Mouse (Mus musculus): ENCODE measurements around the gene Cacna1c. TPM values are rescaled to one million over a fixed set of nuclear protein-coding genes. Genes with fewer than 3 reads are reported as not detected.

The Cacna1c gene
- polyA plus RNA-seq, 1 experiment, result not detected

DNA sequence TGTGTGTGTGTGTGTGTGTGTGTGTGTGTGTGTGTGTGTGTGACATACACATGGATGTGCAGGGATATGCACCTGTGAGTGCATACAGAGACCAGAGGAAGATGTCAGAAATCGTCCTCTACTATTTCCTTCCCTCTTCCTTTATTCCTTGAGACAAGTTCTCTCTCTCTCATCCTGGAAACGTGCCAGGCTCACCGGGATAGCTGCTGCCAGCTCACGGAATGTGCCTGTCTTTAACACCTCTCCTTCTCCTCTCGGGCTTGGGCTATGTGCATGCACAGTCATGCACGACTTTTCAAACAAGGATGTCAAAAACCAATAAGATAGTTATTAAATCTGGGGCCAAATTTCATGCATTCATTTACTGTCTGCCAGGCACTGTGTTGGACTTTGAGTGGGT, 8.6 kb downstream of the Cacna1c start:
- TF ChIP-seq GATA1 (IDR thresholded peaks at IDR 0.05; ENCODE audit: low read length), result no peak

DNA sequence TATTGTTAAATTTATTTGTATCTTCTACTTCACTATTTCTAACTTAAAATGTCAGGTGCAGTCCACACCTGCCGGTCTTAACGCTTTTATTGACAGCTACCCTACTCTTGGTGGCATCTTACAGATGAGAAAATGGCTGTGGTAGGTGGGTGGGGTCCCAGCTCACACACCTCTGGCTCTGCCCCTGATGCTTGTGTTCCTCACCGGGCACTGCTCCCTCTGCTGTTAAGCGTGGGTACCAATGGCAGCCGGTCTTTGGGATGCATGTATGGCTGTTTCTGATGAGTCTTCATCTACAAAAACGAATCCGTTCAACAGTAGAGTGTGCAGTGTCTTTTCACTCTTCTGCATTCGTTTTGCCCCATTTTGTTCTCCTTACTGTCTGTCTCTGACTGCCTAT, 9.6 kb downstream of the Cacna1c start:
- TF ChIP-seq GATA1 (IDR thresholded peaks at IDR 0.05; ENCODE audit: low read length), result no peak

GRCm38 (mm10) chr6:119183781-119184180, 12.4 kb downstream of the Cacna1c start:
- TF ChIP-seq GATA1 (IDR thresholded peaks at IDR 0.05; ENCODE audit: low read length), result no peak

GRCm38 (mm10) chr6:119182211-119182610, 14.0 kb downstream of the Cacna1c start:
- no peak for TF ChIP-seq GATA1 (IDR thresholded peaks at IDR 0.05; ENCODE audit: low read length)

GRCm38 (mm10) chr6:119180188-119180587, 16.0 kb downstream of the Cacna1c start:
- TF ChIP-seq GATA1 (IDR thresholded peaks at IDR 0.05; ENCODE audit: low read length), result no peak

- no peak for TF ChIP-seq GATA1 (IDR thresholded peaks at IDR 0.05; ENCODE audit: low read length)
Measured at GRCm38 (mm10) chr6:119177101-119177500, 19.1 kb downstream of the Cacna1c start.

GRCm38 (mm10) chr6:119176103-119176502, 20.1 kb downstream of the Cacna1c start:
- no peak for TF ChIP-seq GATA1 (IDR thresholded peaks at IDR 0.05; ENCODE audit: low read length)

DNA sequence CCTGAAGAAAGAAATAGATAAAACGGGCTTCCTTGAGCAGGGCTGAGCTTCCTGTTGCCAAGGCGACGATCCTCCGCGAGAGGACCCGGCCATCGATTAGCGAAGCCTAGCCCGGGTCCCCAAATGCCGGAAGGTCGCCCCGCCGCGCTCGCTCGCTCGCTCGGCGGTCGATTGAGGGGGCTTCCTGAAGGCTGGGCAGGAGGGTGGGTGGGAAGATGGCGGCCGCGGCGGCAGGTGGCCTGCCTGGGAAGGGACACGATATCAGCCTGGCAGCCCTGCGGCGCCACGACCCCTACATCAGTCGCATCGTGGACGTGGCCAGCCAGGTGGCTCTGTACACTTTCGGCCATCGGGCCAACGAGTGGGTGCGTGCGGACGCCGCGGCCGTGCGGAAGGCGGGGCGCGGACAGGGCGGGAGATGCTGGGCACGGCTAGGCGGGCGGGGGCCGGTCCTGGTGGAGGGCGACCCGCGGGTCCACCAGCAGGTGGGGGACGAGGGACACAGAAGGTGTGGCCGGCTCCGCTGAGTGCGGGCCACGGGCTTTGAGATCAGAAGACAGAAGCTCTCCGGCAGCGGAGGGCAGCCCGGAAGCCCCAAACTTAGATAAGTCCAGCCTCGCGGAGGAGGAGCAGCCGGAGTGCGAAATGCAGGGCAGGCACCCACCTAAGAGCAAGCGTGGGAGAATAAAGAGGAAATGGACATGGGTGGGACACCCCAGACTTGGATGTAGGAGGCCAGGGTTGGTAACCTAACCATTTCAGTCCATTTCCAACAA, 21.0 kb downstream of the Cacna1c start, which contains the start of gene Dcp1b:
Dcp1b (plus strand) TSS at position 176 of the 776 bp plus-strand sequence.
- no peak for TF ChIP-seq GATA1 (IDR thresholded peaks at IDR 0.05; ENCODE audit: low read length)

DNA sequence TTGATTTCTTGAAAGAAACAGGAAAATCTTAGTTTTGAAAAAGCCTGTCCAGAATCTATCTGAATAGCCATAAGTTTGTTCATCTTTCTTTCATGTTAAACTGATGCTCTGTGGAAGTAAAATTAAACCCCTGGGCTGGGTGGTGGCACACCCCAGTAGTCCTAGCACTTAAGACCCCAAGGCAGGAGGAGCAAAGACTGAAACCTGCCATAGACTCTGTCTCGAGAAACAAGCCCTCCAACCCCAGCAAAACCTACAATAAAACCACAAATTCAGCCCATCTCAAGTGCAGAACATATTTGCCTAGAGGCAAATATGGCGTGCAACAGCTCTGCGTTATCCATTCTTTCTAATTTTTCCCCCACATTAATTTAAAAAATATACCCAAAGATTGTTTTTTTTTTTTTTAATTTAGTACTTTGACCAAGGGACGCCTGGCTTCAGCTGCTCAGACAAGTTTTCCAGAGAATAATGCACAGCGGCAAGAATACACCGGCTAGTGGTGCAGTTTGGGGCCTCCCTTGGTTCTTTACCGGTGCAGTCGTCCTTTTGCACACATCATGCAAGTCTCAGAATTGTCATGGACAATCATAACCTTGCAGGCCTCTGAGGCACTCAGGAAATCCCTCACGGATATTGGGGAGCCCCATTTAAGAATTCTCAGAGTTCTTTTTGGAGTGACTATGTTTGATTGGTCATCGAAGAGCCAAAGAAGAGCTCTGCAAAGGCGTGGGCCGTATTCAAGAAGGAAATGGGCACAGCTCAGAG, 21.7 kb downstream of the Cacna1c start:
- TF ChIP-seq GATA1 (IDR thresholded peaks at IDR 0.05; ENCODE audit: low read length), result no peak

GRCm38 (mm10) chr6:119165677-119166076, 30.5 kb downstream of the Cacna1c start:
- TF ChIP-seq GATA1 (IDR thresholded peaks at IDR 0.05; ENCODE audit: low read length), result no peak

DNA sequence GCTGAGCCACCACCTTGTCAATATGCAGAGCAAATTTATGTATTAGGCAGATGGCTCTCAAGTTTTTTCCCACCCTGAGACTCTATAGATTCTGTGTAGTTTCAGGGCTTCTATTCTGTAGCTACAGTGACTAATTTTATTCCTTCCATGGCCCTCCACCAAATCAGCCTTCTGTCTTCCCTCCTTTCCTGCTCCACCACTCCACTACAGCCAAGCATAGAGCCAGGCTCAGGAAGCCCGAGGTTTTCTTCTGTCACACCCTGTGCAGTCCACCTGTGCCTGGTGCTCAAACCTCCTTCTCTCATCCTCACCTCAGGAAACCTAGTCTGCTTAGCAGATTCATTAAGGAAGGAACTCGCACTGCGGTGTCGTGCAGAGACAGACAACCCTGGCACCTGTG, 51.1 kb downstream of the Cacna1c start:
- no peak for TF ChIP-seq GATA1 (IDR thresholded peaks at IDR 0.05; ENCODE audit: low read length)

GRCm38 (mm10) chr6:119139561-119139960, 56.7 kb downstream of the Cacna1c start:
- TF ChIP-seq GATA1 (IDR thresholded peaks at IDR 0.05; ENCODE audit: low read length), result no peak

GRCm38 (mm10) chr6:119137768-119138167, 58.5 kb downstream of the Cacna1c start:
- TF ChIP-seq GATA1 (IDR thresholded peaks at IDR 0.05; ENCODE audit: low read length), result no peak

DNA sequence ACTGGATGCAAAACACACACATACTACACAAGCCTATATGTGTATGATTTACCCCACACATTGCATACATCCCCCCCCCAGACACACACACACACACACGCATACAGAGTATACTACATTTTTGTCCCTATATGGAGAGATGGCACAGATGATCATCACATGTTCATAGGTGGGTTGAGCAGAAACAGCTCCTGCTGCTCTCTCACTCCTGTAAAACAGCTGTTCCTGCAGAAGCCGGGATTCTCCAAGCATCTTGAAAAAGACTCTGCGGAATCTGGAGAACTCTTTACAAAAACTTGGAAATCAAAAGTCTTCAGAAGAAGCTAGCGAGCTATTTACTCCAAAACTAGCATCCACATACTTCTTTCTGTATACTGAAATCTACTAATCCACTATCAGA, 63.4 kb downstream of the Cacna1c start:
- no peak for TF ChIP-seq GATA1 (IDR thresholded peaks at IDR 0.05; ENCODE audit: low read length)

GRCm38 (mm10) chr6:119132111-119132735, 64.0 kb downstream of the Cacna1c start:
- no peak for TF ChIP-seq GATA1 (IDR thresholded peaks at IDR 0.05; ENCODE audit: low read length)

- TF ChIP-seq GATA1 (IDR thresholded peaks at IDR 0.05; ENCODE audit: low read length), result no peak
Measured at GRCm38 (mm10) chr6:119129664-119130063, 66.6 kb downstream of the Cacna1c start.

Data from G1E-ER4 (cell line).